Mouse (Mus musculus): Measurements from ENCODE around the gene Mag. TPM values are rescaled to one million over a fixed set of nuclear protein-coding genes. Genes with fewer than 3 reads are reported as not detected.

The Mag gene
- polyA plus RNA-seq (2017; shearing (Covaris generic)): under 1 TPM in 1 of 2 experiments, not detected in 1; 0.47 TPM

DNA sequence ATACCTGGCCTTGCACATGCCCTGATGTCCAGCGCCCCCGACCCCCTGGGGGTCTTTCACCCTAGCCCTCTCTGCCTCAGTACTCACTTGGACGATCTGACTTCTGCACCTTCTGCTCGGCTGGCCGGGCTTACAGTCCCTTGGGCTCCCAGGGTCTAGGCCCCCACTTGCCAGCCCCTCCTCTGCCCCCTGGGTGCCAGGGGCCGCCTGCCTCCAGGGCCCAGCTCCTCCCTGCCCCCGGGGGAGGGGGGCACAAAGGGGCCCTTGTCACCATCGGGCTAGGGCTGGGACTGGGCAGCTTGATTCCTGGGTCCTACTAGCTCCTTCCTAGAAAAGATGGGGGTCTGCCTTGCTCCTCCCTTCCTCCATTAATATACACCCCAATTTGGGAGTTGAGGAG, at the start of gene Mag:
Gene Mag, minus strand, starts transcription at position 142 of the 400 bp plus-strand sequence.

DNA sequence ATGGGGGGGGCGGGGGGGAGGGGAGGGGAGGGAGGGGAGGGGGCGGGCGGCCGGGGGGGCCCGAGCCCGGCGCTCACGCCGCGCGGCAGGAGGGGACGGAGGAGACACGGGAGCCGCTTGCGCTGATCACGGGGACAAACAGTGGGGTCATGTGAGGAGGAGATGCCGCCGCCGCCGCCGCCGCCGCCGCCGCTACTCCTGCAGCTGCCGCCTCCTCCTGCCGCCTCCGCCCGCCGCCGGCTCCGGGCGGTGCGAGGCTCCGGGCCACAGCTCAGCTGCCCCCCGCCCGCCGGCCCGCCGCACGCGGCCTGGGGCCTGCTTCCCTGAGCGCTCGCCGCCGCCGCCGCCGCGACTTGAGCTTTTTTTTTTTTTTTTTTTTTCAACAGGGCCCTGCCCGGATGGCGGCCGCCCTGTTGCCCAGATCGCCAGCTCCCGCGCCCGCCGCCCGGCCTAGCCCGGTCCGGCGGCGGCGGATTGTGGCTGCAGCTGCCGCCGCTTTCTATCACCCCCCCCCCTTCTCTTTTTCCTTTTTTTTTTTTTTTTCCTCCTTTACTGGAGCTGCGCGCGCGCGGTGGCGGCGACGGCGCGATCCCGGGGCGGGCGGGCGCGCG, 42.2 kb upstream of the Mag start, which contains the start of gene Usf2:
Gene Usf2, minus strand, starts transcription at position 48 of the 611 bp plus-strand sequence.

GRCm38 (mm10) chr7:30943909-30944635, 29.4 kb upstream of the Mag start, which contains the start of gene Hamp:
TSS of gene Hamp (minus strand) at chr7:30944032.

DNA sequence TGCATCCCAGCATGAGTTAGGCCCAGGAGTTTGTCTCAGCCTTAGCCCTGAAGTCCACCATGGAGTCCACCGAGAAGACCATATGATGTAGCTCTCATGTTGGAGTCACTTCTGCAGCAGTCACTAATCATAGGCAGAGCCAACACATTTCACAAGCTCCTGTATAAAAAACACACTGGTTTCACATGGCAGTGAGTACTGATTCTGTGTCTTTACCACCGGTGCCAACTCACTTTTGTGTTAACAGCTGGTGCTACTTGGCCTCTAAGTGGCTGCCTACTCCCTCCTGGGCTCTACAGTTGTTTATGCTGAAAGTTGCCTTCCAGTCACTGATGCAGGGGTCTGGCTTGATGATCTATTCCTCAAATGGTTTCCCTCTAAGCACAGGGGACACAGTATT, 9.9 kb upstream of the Mag start, which contains the start of gene Hamp2:
Gene Hamp2, minus strand, starts transcription at position 101 of the 400 bp plus-strand sequence.

DNA sequence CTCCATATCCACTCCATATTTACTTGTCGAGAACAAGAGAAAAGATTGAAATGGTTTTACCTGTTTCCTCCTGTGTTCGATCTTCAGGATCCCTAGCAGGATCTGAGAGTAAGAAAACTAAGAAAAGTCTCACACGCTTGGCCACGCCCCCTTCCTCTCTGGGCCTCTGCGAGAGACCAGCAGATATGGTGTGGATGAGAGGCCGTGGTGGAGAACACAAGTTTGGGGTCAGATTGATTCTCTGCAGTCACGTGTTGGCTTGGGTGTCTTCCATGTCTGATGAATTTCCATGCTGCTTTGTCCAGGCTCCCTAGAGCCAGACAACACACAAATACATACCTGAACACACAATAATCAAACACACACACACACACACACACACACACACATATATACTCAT, 34.5 kb downstream of the Mag start, which contains the start of gene Cd22:
Gene Cd22, minus strand, starts transcription at position 167 of the 400 bp plus-strand sequence.

GRCm38 (mm10) chr7:30861464-30861863, 53.2 kb downstream of the Mag start, which contains the start of gene Ffar1:
TSS of gene Ffar1 (minus strand) at chr7:30861564.

GRCm38 (mm10) chr7:30856078-30856477, 58.6 kb downstream of the Mag start, which contains the start of gene Ffar3:
TSS of gene Ffar3 (minus strand) at chr7:30856178.

Other genes starting within 250 kb of the Mag start
- 10 to 100 TPM; 18.3 to 29.7 TPM for gene Haus5, start 249.9 kb downstream of the Mag start, polyA plus RNA-seq (2017; shearing (Covaris generic))
- gene Pmis2, start 243.3 kb downstream of the Mag start, polyA plus RNA-seq (2017; shearing (Covaris generic)): under 1 TPM in 1 of 2 experiments, not detected in 1; 0.50 TPM
- gene 2200002J24Rik, start 215.9 kb downstream of the Mag start, polyA plus RNA-seq (2017; shearing (Covaris generic)): not detected
- under 1 TPM in 1 of 2 experiments, not detected in 1; 0.34 TPM for gene Atp4a, start 202.7 kb downstream of the Mag start, polyA plus RNA-seq (2017; shearing (Covaris generic))
- gene Tmem147, start 185.3 kb downstream of the Mag start, polyA plus RNA-seq (2017; shearing (Covaris generic)): 100 to 1,000 TPM in 1 of 2 experiments, 10 to 100 TPM in 1; 85.3 to 135 TPM
- under 1 TPM; 0.34 to 0.55 TPM for gene Gapdhs, start 171.2 kb downstream of the Mag start, polyA plus RNA-seq (2017; shearing (Covaris generic))
- 1 to 10 TPM in 1 of 2 experiments, not detected in 1; 2.9 TPM for gene Sbsn, start 163.4 kb downstream of the Mag start, polyA plus RNA-seq (2017; shearing (Covaris generic))
- not detected for gene Dmkn, start 151.1 kb downstream of the Mag start, polyA plus RNA-seq (2017; shearing (Covaris generic))
- gene Krtdap, start 127.0 kb downstream of the Mag start, polyA plus RNA-seq (2017; shearing (Covaris generic)): not detected
- under 1 TPM; 0.27 to 0.69 TPM for gene Ffar2, start 91.1 kb downstream of the Mag start, polyA plus RNA-seq (2017; shearing (Covaris generic))
- gene Ffar3, start 58.7 kb downstream of the Mag start, polyA plus RNA-seq (2017; shearing (Covaris generic)): not detected
- gene Ffar1, start 53.3 kb downstream of the Mag start, polyA plus RNA-seq (2017; shearing (Covaris generic)): under 1 TPM in 1 of 2 experiments, not detected in 1; 0.11 TPM
- gene Cd22, start 34.5 kb downstream of the Mag start, polyA plus RNA-seq (2017; shearing (Covaris generic)): 1 to 10 TPM; 5.6 to 8.0 TPM
- not detected for gene Hamp2, start 9.8 kb upstream of the Mag start, polyA plus RNA-seq (2017; shearing (Covaris generic))
- under 1 TPM in 1 of 2 experiments, not detected in 1; 0.76 TPM for gene Hamp, start 29.2 kb upstream of the Mag start, polyA plus RNA-seq (2017; shearing (Covaris generic))
- 10 to 100 TPM; 13.0 to 18.6 TPM for gene Usf2, start 41.9 kb upstream of the Mag start, polyA plus RNA-seq (2017; shearing (Covaris generic))
- 10 to 100 TPM; 10.5 to 23.2 TPM for gene Lsr, start 58.6 kb upstream of the Mag start, polyA plus RNA-seq (2017; shearing (Covaris generic))
- gene Fam187b, start 58.9 kb upstream of the Mag start, polyA plus RNA-seq (2017; shearing (Covaris generic)): under 1 TPM in 1 of 2 experiments, not detected in 1; 0.83 TPM
- 1,000 to 10,000 TPM; 1,294 to 2,250 TPM for gene Fxyd5, start 127.6 kb upstream of the Mag start, polyA plus RNA-seq (2017; shearing (Covaris generic))
- not detected for gene Fxyd7, start 136.6 kb upstream of the Mag start, polyA plus RNA-seq (2017; shearing (Covaris generic))
- gene Fxyd1, start 142.3 kb upstream of the Mag start, polyA plus RNA-seq (2017; shearing (Covaris generic)): under 1 TPM; 0.72 to 0.98 TPM
- under 1 TPM in 1 of 2 experiments, not detected in 1; 0.72 TPM for gene Lgi4, start 144.5 kb upstream of the Mag start, polyA plus RNA-seq (2017; shearing (Covaris generic))
- not detected for gene Fxyd3, start 161.8 kb upstream of the Mag start, polyA plus RNA-seq (2017; shearing (Covaris generic))
- 10 to 100 TPM in 1 of 2 experiments, 1 to 10 TPM in 1; 9.4 to 13.2 TPM for gene Hpn, start 200.4 kb upstream of the Mag start, polyA plus RNA-seq (2017; shearing (Covaris generic))
- gene Scn1b, start 212.1 kb upstream of the Mag start, polyA plus RNA-seq (2017; shearing (Covaris generic)): 1 to 10 TPM; 1.5 to 3.2 TPM
- gene Gramd1a, start 241.0 kb upstream of the Mag start, polyA plus RNA-seq (2017; shearing (Covaris generic)): 100 to 1,000 TPM; 276 to 323 TPM